Mouse (Mus musculus): Measurements from ENCODE around the gene Olfr235. TPM values are rescaled to one million over a fixed set of nuclear protein-coding genes. Genes with fewer than 3 reads are reported as not detected.

Gene Olfr235
- not detected in 2 replicates for polyA plus RNA-seq (2015; fragmentation: Nextera tagmentation; extraction: Ambion mirVana)

GRCm38 (mm10) chr19:12260732-12261131 is at the start of gene Olfr235:
Gene Olfr235, plus strand, starts transcription at chr19:12261032.

DNA sequence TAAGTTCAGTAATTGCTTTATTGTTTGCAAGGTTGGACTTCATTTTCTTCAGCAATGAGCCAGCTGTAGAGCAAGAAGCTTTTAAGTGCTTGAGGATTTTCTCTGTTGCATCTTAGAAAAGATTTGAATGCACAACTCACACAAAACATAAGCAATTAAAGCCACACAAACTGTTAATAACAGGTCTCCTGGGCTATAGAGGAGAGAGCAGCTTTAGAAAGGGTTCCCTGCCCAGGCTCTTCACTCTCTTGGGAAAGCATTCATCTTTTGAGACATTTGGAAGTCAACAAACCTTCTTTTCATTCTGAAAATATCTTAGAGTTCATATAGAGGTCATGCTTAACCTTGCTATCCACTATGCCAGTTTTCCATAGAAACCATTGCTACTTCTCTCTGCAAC is 28.3 kb upstream of the Olfr235 start, which contains the start of gene Olfr1432:
TSS of gene Olfr1432 (minus strand) at position 101 of the 400 bp plus-strand sequence.

DNA sequence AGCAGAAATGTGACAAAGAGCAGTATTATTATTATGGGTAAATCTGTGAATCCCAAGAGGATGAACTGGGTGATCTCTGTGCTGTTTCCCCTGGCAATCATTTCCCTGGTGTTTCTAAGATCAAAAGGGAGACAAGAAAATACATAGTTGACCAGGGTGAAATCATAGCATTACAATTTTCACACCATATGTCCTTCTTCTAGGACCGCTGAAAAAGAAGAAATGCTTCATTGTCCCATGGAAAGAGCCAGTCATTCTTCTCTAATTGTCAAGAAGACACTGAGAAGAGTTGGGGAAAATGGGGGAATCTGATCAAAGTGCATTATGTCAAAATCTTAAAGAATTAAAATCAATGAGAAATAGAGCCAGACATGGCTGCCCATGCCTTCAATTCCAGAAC is 19.3 kb upstream of the Olfr235 start, which contains the start of gene Olfr262:
TSS of gene Olfr262 (minus strand) at position 101 of the 400 bp plus-strand sequence.

DNA sequence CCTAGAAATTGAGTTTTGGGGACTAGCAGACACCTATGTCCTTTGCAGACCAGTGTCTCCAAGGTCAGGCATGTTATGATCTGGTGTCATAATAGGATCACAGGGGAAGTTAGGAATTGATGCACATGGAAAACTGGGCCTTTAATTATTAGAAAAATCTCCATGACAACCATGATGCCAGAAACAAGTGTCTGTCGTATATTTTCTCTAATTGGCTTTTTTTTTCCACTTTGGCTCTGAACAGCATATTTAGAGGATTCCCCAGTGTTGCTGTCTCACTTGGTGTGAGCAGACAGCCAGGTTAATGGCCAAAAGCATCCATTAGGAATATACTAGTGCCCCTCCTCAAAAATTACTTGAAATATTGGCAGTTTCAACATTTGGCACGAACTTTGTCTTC is 18.7 kb downstream of the Olfr235 start, which contains the start of gene Olfr1434:
TSS of gene Olfr1434 (plus strand) at position 301 of the 400 bp plus-strand sequence.

GRCm38 (mm10) chr19:12299030-12299429 is 38.2 kb downstream of the Olfr235 start, which contains the start of gene Olfr1436:
Gene Olfr1436, minus strand, starts transcription at chr19:12299130.

Other genes starting within 250 kb of the Olfr235 start
- not detected in 2 replicates for gene Olfr1423, start 219.7 kb upstream of the Olfr235 start, polyA plus RNA-seq (2015; fragmentation: Nextera tagmentation; extraction: Ambion mirVana)
- gene Olfr1424, start 198.3 kb upstream of the Olfr235 start, polyA plus RNA-seq (2015; fragmentation: Nextera tagmentation; extraction: Ambion mirVana), result not detected in 2 replicates
- gene Olfr1425, start 183.3 kb upstream of the Olfr235 start, polyA plus RNA-seq (2015; fragmentation: Nextera tagmentation; extraction: Ambion mirVana), result not detected in 2 replicates
- gene Olfr1426, start 169.0 kb upstream of the Olfr235 start, polyA plus RNA-seq (2015; fragmentation: Nextera tagmentation; extraction: Ambion mirVana), result not detected in 2 replicates
- not detected in 2 replicates for gene Olfr1427, start 157.7 kb upstream of the Olfr235 start, polyA plus RNA-seq (2015; fragmentation: Nextera tagmentation; extraction: Ambion mirVana)
- not detected in 2 replicates for gene Olfr1428, start 145.1 kb upstream of the Olfr235 start, polyA plus RNA-seq (2015; fragmentation: Nextera tagmentation; extraction: Ambion mirVana)
- gene Olfr76, start 137.8 kb upstream of the Olfr235 start, polyA plus RNA-seq (2015; fragmentation: Nextera tagmentation; extraction: Ambion mirVana), result not detected in 2 replicates
- gene Olfr1555-ps1, start 90.9 kb upstream of the Olfr235 start, polyA plus RNA-seq (2015; fragmentation: Nextera tagmentation; extraction: Ambion mirVana), result not detected in 2 replicates
- gene Olfr1431, start 60.4 kb upstream of the Olfr235 start, polyA plus RNA-seq (2015; fragmentation: Nextera tagmentation; extraction: Ambion mirVana), result not detected in 2 replicates
- gene Olfr1432, start 28.4 kb upstream of the Olfr235 start, polyA plus RNA-seq (2015; fragmentation: Nextera tagmentation; extraction: Ambion mirVana), result not detected in 2 replicates
- gene Olfr262, start 19.4 kb upstream of the Olfr235 start, polyA plus RNA-seq (2015; fragmentation: Nextera tagmentation; extraction: Ambion mirVana), result not detected in 2 replicates
- gene Olfr1434, start 18.8 kb downstream of the Olfr235 start, polyA plus RNA-seq (2015; fragmentation: Nextera tagmentation; extraction: Ambion mirVana), result not detected in 2 replicates
- gene Olfr1436, start 38.1 kb downstream of the Olfr235 start, polyA plus RNA-seq (2015; fragmentation: Nextera tagmentation; extraction: Ambion mirVana), result not detected in 2 replicates
- not detected in 2 replicates for gene Olfr1437, start 64.1 kb downstream of the Olfr235 start, polyA plus RNA-seq (2015; fragmentation: Nextera tagmentation; extraction: Ambion mirVana)
- not detected in 2 replicates for gene Olfr1438-ps1, start 74.9 kb downstream of the Olfr235 start, polyA plus RNA-seq (2015; fragmentation: Nextera tagmentation; extraction: Ambion mirVana)
- not detected in 2 replicates for gene Olfr1440, start 126.2 kb downstream of the Olfr235 start, polyA plus RNA-seq (2015; fragmentation: Nextera tagmentation; extraction: Ambion mirVana)
- not detected in 2 replicates for gene Olfr1441, start 156.4 kb downstream of the Olfr235 start, polyA plus RNA-seq (2015; fragmentation: Nextera tagmentation; extraction: Ambion mirVana)
- gene Pfpl, start 166.9 kb downstream of the Olfr235 start, polyA plus RNA-seq (2015; fragmentation: Nextera tagmentation; extraction: Ambion mirVana), result not detected in 2 replicates
- 0.29 and 0.37 TPM in 2 replicates for gene Mpeg1, start 199.7 kb downstream of the Olfr235 start, polyA plus RNA-seq (2015; fragmentation: Nextera tagmentation; extraction: Ambion mirVana)
- 8.5 and 8.7 TPM in 2 replicates for gene Dtx4, start 240.4 kb downstream of the Olfr235 start, polyA plus RNA-seq (2015; fragmentation: Nextera tagmentation; extraction: Ambion mirVana)